Mouse (Mus musculus) kidney, postnatal 0 days (tissue): Measurements from ENCODE around the gene Tmod4. TPM values are rescaled to one million over a fixed set of nuclear protein-coding genes. Genes with fewer than 3 reads are reported as not detected.
"Not testable (repeated sequence)": the region's sequence is repeated elsewhere in the genome, so short reads cannot be mapped to it uniquely, and the experiment has no call there.

Source experiments
- ATAC-seq: fragments of 200-750 bp; cut with Nextera tagmentation; replicated peaks from 2 replicates; pipeline ENCODE4 v1.8.0; 2017; ENCODE audit warnings: low read depth, moderate number of reproducible peaks, moderate TSS enrichment, moderate library complexity; ENCODE audit not compliant: low FRiP score
- DNase-seq: peaks from one replicate; pipeline ENCODE4 v3.0.0-alpha.2; 2016; ENCODE audit warnings: low spot score
- H3K27ac ChIP-seq: fragments of 300-500 bp; sonication (generic); 2 replicates; pipeline ENCODE4 v1.5.1; 2014; ENCODE audit warnings: mild to moderate bottlenecking
- H3K27me3 ChIP-seq: fragments of 300-500 bp; sonication (generic); 2 replicates; pipeline ENCODE4 v1.6.1; 2014; ENCODE audit warnings: low read length, mixed read lengths; ENCODE audit not compliant: insufficient read depth
- H3K36me3 ChIP-seq: fragments of 300-500 bp; sonication (generic); 2 replicates; pipeline ENCODE4 v1.6.1; 2014; ENCODE audit warnings: low read length, mixed read lengths; ENCODE audit not compliant: insufficient read depth
- H3K4me1 ChIP-seq: fragments of 300-500 bp; sonication (generic); replicated peaks from 2 replicates; pipeline ENCODE4 v1.6.1; 2014; ENCODE audit warnings: antibody characterized with exemption, low read length, mixed read lengths; ENCODE audit not compliant: insufficient read depth
- H3K4me2 ChIP-seq: fragments of 300-500 bp; sonication (generic); 2 replicates; pipeline ENCODE4 v1.6.1; 2014; ENCODE audit warnings: mild to moderate bottlenecking, low read length, moderate library complexity, mixed read lengths
- H3K4me3 ChIP-seq: fragments of 300-500 bp; sonication (generic); replicated peaks from 2 replicates; pipeline ENCODE4 v1.5.1; 2014; ENCODE audit warnings: low read depth, low read length
- H3K9ac ChIP-seq: fragments of 300-500 bp; sonication (generic); 2 replicates; pipeline ENCODE4 v1.6.1; 2014; ENCODE audit warnings: low read depth, low read length
- H3K9me3 ChIP-seq: fragments of 300-500 bp; sonication (generic); replicated peaks from 2 replicates; pipeline ENCODE4 v1.6.1; 2016; ENCODE audit warnings: low read length, inconsistent platforms, mixed read lengths
- CTCF ChIP-seq: IDR thresholded peaks from 2 replicates; pipeline ENCODE4 v1.5.1; 2016; ENCODE audit warnings: antibody characterized with exemption, low read depth, mild to moderate bottlenecking, moderate library complexity
- WGBS: fragments of 180-500 bp; shearing (Covaris S2); extraction: QIAGEN DNeasy Blood & Tissue Kit; methylation state at CpG from one replicate; pipeline ENCODE4 v1.1.7; 2014; 5-methylcytosine and 5-hydroxymethylcytosine counted together
- polyA plus RNA-seq: library from polyadenylated mRNA; unstranded; fragments of >200 nt; fragmentation: Nextera tagmentation; extraction: Ambion mirVana; gene quantifications from 2 replicates; pipeline ENCODE4 v1.2.1, GENCODE M21; 2015

Tmod4 gene
- polyA plus RNA-seq, 1 experiment from 2014 or later, result 0.83 TPM

DNA sequence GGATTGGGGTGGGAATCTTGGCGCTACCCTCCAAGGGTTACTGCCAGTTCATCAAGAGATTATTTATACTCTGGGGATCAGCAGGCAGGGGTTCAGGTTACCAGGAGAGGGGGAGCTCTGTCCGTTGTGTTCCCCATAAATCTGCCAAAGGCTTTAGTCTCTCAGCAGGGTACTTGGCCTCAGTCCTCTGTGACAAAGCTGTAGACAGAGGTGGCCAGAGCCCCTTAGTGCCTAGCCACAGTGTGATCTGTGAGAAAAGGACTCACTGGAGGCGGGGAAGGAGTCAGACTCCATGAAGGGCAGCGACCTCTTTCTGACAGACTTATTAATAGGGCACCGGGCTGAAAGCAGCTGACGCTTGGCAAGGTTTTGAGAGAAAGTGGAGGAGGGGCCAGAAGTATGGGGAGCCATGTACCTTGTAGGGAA is 5.0 kb downstream of the Tmod4 start:
- H3K9me3 ChIP-seq, result no peaks in the 10 kb centered on the region
- H3K27me3 ChIP-seq, result no peaks in the 10 kb centered on the region
- peaks cover 11% of the 10 kb centered on the region for H3K4me1 ChIP-seq
- H3K36me3 ChIP-seq, result 0 out of 2 replicates have a peak, but pooled peaks cover 4% of the 10 kb centered on the region
- WGBS, result 14% methylated on average over 6 of the region's 6 CpGs
- no peak for TF ChIP-seq CTCF
- peak; percentile 71 for DNase-seq
- no peak overlapping the region for H3K4me3 ChIP-seq
- no peak overlapping the region; the same call in 1 of the 2 replicates for H3K9ac ChIP-seq
- no peak; the same call in 1 of the 2 replicates for ATAC-seq
- H3K27ac ChIP-seq, result 0 out of 2 replicates have a peak overlapping the region, but pooled peaks have one; percentile 13
- 0 out of 2 replicates have a peak overlapping the region, but pooled peaks have one; percentile 5 for H3K4me2 ChIP-seq

DNA sequence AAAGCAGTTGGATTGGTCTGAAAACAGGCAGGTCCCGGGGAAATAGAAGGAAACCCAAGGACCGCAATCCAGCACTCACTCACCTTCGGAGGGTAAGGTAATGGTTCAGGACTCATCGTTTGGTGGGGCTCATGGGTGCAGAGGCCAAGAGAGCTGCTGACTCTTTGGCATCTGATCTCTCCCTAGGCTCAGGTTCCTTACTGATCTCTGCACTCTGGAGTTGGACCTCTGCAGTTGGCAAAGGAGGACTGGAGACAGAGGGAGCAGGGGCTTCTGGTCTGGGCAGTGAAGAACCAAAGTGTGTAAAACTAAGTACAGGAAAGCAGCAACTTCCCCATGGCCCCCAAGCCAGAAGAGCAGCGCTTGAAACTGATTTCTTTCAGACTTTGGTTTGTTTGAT is 5.8 kb downstream of the Tmod4 start:
- no peaks in the 10 kb centered on the region for H3K27me3 ChIP-seq
- no peak overlapping the region for H3K4me2 ChIP-seq
- H3K27ac ChIP-seq, result 0 out of 2 replicates have a peak overlapping the region, but pooled peaks have one; percentile 20
- 0 out of 2 replicates have a peak, but pooled peaks cover 4% of the 10 kb centered on the region for H3K36me3 ChIP-seq
- TF ChIP-seq CTCF, result no peak
- no peaks in the 10 kb centered on the region for H3K9me3 ChIP-seq
- no peak for DNase-seq
- no peak overlapping the region for H3K4me3 ChIP-seq
- H3K9ac ChIP-seq, result no peak overlapping the region
- 43% methylated on average over 5 of the region's 5 CpGs for WGBS
- peaks cover 8% of the 10 kb centered on the region for H3K4me1 ChIP-seq
- no peak for ATAC-seq

- ATAC-seq, H3K4me3 ChIP-seq, H3K27ac ChIP-seq, H3K27me3 ChIP-seq, H3K4me2 ChIP-seq, DNase-seq, H3K9ac ChIP-seq, H3K36me3 ChIP-seq, H3K9me3 ChIP-seq: not testable (repeated sequence)
- H3K4me1 ChIP-seq, result peaks cover 12% of the 10 kb centered on the region
- TF ChIP-seq CTCF, result peak; percentile 42
- 86% methylated on average over 2 of the region's 2 CpGs for WGBS
Measured at GRCm38 (mm10) chr3:95132389-95132788, 8.1 kb downstream of the Tmod4 start.

DNA sequence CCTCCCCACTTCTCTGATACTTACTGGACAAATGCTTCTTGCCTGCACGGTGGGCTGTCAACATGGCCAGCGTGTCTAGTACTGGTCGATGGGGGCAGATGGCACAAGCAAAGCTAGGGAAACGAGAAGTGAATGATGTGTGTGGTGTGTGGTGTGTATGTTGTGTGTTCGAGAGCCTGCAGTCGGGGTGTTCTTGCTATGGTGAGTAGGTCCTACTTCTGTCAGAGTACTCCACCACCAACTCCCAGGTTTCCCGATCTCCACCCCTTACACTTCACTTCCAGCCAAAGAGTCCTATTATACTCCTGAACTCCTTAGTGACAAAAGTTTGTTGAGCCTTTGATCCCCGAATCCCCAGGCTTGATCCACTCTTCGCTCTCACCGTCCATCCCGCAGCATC is 8.9 kb downstream of the Tmod4 start:
- peak overlapping the region; percentile 63 for H3K9ac ChIP-seq
- H3K27me3 ChIP-seq, result no peaks in the 10 kb centered on the region
- ATAC-seq (no peak), DNase-seq (no peak)
- peak overlapping the region; percentile 46 for H3K4me3 ChIP-seq
- H3K36me3 ChIP-seq, result 0 out of 2 replicates have a peak, but pooled peaks cover 4% of the 10 kb centered on the region
- TF ChIP-seq CTCF, result no peak
- 0 out of 2 replicates have a peak overlapping the region, but pooled peaks have one; percentile 72 for H3K27ac ChIP-seq
- H3K9me3 ChIP-seq, result no peaks in the 10 kb centered on the region
- WGBS, result 58% methylated on average over 11 of the region's 11 CpGs
- H3K4me1 ChIP-seq, result peaks cover 12% of the 10 kb centered on the region
- peak overlapping the region; percentile 67 for H3K4me2 ChIP-seq

- peak within 1 kb of the TSS; percentile 46 for H3K4me3 ChIP-seq
- under 1% methylated on average over 20 of the region's 20 CpGs for WGBS
- H3K4me1 ChIP-seq, result peaks cover 12% of the 10 kb centered on the region
- ATAC-seq, result peak; percentile 88
- no peaks in the 10 kb centered on the region for H3K27me3 ChIP-seq
- H3K4me2 ChIP-seq, result peak within 1 kb of the TSS; percentile 67
- H3K9ac ChIP-seq, result peak within 1 kb of the TSS; percentile 63
- peak within 1 kb of the TSS; percentile 72 for H3K27ac ChIP-seq
- no peaks in the 10 kb centered on the region for H3K9me3 ChIP-seq
- H3K36me3 ChIP-seq, result 0 out of 2 replicates have a peak, but pooled peaks cover 4% of the 10 kb centered on the region
- TF ChIP-seq CTCF, result peak; percentile 16; the same call in 1 of the 2 replicates
- DNase-seq, result peak; percentile 99
Measured at GRCm38 (mm10) chr3:95133680-95134101, 9.4 kb downstream of the Tmod4 start, which contains the start of the genes Scnm1 and Lysmd1. Scnm1 (minus strand) TSS chr3:95134011. Lysmd1 (plus strand) TSS chr3:95134088.

DNA sequence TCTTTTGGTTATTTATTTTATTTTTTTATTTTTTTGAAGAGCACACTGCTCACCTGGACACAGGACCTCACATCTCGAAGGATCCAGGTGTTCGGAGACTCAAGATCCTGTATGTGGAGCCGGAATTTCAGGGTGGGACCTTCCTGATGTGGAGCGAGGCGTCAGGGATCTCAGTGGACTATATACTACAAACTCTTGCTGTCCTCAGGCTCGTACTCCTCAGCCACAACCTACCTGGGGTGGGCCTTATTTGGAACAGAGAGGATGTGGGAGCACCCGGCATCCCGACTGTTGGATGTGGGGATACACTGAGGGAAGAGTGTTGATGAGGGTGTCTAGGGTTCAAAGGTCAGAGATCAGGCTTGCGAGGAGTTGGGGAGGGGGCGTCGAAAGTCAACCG is 9.9 kb downstream of the Tmod4 start:
- peak; percentile 33 for ATAC-seq
- H3K4me2 ChIP-seq, DNase-seq, H3K9ac ChIP-seq, H3K27ac ChIP-seq, H3K9me3 ChIP-seq, H3K36me3 ChIP-seq, H3K4me3 ChIP-seq, H3K27me3 ChIP-seq: not testable (repeated sequence)
- no CpG with 5 or more reads among the region's 12 CpGs for WGBS
- peaks cover 12% of the 10 kb centered on the region for H3K4me1 ChIP-seq
